Mouse (Mus musculus) liver, embryonic 11.5 days (tissue): ENCODE data around the gene Odf3b. TPM values are rescaled to one million over a fixed set of nuclear protein-coding genes. Genes with fewer than 3 reads are reported as not detected.
A peak's percentile ranks its signal among the peaks of the same experiment; 100 is the strongest.

ENCODE experiments used
- ATAC-seq: fragments of 200-750 bp; cut with Nextera tagmentation; replicated peaks from 2 replicates; pipeline ENCODE4 v1.8.0; 2017; ENCODE audit warnings: moderate number of reproducible peaks, mild to moderate bottlenecking, moderate TSS enrichment, moderate library complexity; ENCODE audit not compliant: low FRiP score
- DNase-seq: peaks from one replicate; pipeline ENCODE4 v3.0.0-alpha.2; 2017; ENCODE audit warnings: low spot score
- H3K27ac ChIP-seq: fragments of 300-500 bp; sonication (generic); 2 replicates; pipeline ENCODE4 v1.5.1; 2014; ENCODE audit warnings: mild to moderate bottlenecking, low read depth, low read length, control low read depth
- H3K27me3 ChIP-seq: fragments of 300-500 bp; sonication (generic); replicated peaks from 2 replicates; pipeline ENCODE4 v1.6.1; 2014; ENCODE audit warnings: low read length, mixed read lengths; ENCODE audit not compliant: control insufficient read depth, insufficient read depth
- H3K36me3 ChIP-seq: fragments of 300-500 bp; sonication (generic); 2 replicates; pipeline ENCODE4 v1.6.1; 2014; ENCODE audit warnings: mild to moderate bottlenecking, low read length, moderate library complexity, mixed read lengths; ENCODE audit not compliant: control insufficient read depth, insufficient read depth
- H3K4me1 ChIP-seq: fragments of 300-500 bp; sonication (generic); replicated peaks from 2 replicates; pipeline ENCODE4 v1.6.1; 2014; ENCODE audit warnings: low read length, mixed read lengths; ENCODE audit not compliant: control insufficient read depth, insufficient read depth
- H3K4me2 ChIP-seq: fragments of 300-500 bp; sonication (generic); 2 replicates; pipeline ENCODE4 v1.6.1; 2014; ENCODE audit warnings: mild to moderate bottlenecking, control low read depth, moderate library complexity
- H3K4me3 ChIP-seq: fragments of 300-500 bp; sonication (generic); 2 replicates; pipeline ENCODE4 v1.5.1; 2014; ENCODE audit warnings: low read depth, low read length, control low read depth
- H3K9ac ChIP-seq: fragments of 300-500 bp; sonication (generic); 2 replicates; pipeline ENCODE4 v1.6.1; 2014; ENCODE audit warnings: low read depth, low read length, control low read depth
- H3K9me3 ChIP-seq: fragments of 300-500 bp; sonication (generic); 2 replicates; pipeline ENCODE4 v1.6.1; 2016; ENCODE audit warnings: low read length, inconsistent platforms, mixed read lengths; ENCODE audit not compliant: control insufficient read depth
- WGBS: fragments of 180-500 bp; shearing (Covaris S2); extraction: QIAGEN DNeasy Blood & Tissue Kit; methylation state at CpG from one replicate; pipeline ENCODE4 v1.1.7; 2014; 5-methylcytosine and 5-hydroxymethylcytosine counted together
- polyA plus RNA-seq: library from polyadenylated mRNA; unstranded; fragments of >200 nt; fragmentation: Nextera tagmentation; extraction: Ambion mirVana; gene quantifications from 2 replicates; pipeline ENCODE4 v1.2.1, GENCODE M21; 2014

Gene Odf3b
- polyA plus RNA-seq, 1 experiment from 2014 or later = 0.43 TPM

DNA sequence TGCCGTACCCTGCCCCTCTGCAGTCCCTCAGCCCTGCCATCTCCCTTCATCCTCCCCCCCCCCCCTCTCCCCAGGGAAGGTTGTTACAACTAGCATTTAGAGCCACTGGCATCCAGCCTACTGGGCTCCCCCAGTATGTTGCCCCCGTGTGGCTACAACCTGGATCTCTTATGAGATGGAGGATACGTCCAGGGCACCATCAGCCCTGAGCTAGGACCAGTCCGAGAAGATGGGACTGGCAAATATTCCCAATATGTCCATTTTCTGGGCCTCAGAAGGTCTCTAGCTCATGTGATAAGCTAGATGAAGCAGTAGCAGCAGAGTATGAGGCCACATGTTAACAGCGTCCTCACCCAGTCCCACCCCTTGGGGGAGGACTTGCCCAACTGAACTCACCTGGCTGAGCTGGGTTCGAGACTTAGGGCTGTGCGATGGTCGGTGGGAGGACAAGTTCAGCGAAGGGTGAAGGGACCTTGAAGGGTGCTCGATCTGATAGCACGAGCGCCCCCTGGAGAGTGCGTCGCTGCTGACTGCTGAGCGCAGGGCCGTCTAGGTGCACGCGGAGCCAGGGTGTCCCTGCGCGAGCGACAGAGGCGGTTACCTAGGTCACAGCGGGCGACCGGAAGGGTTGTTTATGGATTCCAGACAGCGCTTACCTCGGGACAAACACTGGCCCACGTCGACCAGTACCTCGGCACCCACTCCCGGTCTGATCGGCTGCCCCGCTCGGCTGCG lies 5.9 kb downstream of the Odf3b start:
- peaks cover 13% of the 10 kb centered on the region for H3K4me1 ChIP-seq
- peak overlapping the region; percentile 64 for H3K4me3 ChIP-seq
- H3K9ac ChIP-seq = peak overlapping the region; percentile 78
- ATAC-seq (peak; percentile 84), DNase-seq (peak; percentile 84)
- peaks cover 21% of the 10 kb centered on the region for H3K27me3 ChIP-seq
- H3K4me2 ChIP-seq = peak overlapping the region; percentile 64
- H3K27ac ChIP-seq = peak overlapping the region; percentile 89
- H3K9me3 ChIP-seq = no peaks in the 10 kb centered on the region
- WGBS = 1% methylated on average over 35 of the region's 35 CpGs
- peaks cover 36% of the 10 kb centered on the region for H3K36me3 ChIP-seq

DNA sequence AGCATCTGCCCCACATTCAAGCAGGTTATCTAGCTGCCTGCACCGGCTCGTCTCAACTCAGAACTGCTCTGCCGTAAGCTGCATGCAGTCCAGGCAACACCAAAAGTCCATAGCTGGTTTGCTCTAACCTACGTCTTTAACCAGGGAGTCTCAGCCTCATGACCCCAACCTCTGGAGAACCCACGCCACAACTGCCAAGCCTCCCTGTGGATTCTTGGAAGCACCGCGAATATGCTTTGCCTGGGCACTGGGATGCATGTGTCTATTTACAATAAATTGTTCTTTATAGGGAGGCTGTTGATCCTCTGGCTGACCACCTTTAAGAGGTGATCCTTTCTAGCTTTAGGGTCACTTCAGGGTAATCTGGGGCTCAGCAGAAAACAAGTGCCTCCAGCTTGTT lies 6.5 kb downstream of the Odf3b start:
- ATAC-seq (no peak), DNase-seq (no peak)
- no peaks in the 10 kb centered on the region for H3K9me3 ChIP-seq
- no peak overlapping the region for H3K9ac ChIP-seq
- 83% methylated on average over 7 of the region's 7 CpGs for WGBS
- peaks cover 12% of the 10 kb centered on the region for H3K4me1 ChIP-seq
- peaks cover 42% of the 10 kb centered on the region for H3K36me3 ChIP-seq
- peaks cover 15% of the 10 kb centered on the region for H3K27me3 ChIP-seq
- H3K4me2 ChIP-seq = peak overlapping the region; percentile 64
- H3K27ac ChIP-seq = no peak overlapping the region
- H3K4me3 ChIP-seq = peak overlapping the region; percentile 64

DNA sequence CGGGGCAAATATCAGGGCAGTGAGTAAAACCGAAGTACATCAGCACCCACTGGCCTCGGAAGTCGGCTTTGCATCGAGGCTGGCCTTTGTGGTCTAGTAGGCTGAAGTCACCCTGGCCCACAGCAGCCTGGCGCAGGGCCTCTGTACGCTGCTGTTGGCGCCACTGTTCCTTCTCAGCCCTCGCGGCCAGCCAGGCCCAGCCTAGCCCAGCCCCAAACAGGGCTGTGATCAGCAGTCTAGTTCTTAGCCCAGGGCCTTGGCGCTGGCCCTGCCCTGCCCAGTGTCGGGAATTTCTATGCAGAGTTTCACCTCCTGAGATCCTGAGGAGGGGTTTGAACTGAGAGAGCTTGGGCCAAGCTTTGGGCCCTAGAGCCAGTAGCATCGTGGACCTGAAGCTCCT lies 7.0 kb downstream of the Odf3b start:
- Histone ChIP-seq H3K4me3 (0 out of 2 replicates have a peak overlapping the region, but pooled peaks have one; percentile 64), H3K4me2 (no peak overlapping the region; the same call in 1 of the 2 replicates), H3K4me1 (peaks cover 7% of the 10 kb centered on the region), H3K27me3 (peaks cover 10% of the 10 kb centered on the region), H3K9ac (no peak overlapping the region), H3K36me3 (peaks cover 44% of the 10 kb centered on the region), H3K27ac (no peak overlapping the region), H3K9me3 (no peaks in the 10 kb centered on the region)
- DNase-seq (no peak), ATAC-seq (no peak)
- 86% methylated on average over 13 of the region's 13 CpGs for WGBS

DNA sequence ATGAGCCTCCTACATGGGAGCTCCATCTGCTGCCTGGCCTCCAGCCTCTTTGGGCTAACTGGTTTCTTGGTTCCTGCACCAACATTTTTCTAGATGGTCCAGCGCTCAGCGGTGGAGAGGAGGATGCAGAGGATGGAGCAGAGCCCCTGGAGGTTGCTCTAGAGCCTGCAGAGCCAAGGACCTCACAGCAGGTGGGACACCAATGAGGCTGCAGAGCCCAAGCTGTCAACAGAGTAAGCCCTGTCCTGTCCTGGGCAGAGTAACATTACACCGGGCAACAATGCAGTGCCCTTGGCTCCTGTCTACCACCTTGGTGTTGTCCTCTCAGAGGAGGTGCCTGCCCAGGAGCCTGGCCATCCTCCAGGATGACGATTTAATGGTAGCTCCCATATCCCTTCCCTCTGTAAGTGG lies 13.9 kb downstream of the Odf3b start:
- Histone ChIP-seq H3K9ac (no peak overlapping the region), H3K4me2 (no peak overlapping the region), H3K4me1 (no peaks in the 10 kb centered on the region), H3K27ac (no peak overlapping the region), H3K9me3 (no peaks in the 10 kb centered on the region), H3K36me3 (peaks cover 69% of the 10 kb centered on the region), H3K4me3 (no peak overlapping the region), H3K27me3 (no peaks in the 10 kb centered on the region)
- WGBS = 91% methylated on average over 4 of the region's 4 CpGs
- DNase-seq (no peak), ATAC-seq (no peak)

DNA sequence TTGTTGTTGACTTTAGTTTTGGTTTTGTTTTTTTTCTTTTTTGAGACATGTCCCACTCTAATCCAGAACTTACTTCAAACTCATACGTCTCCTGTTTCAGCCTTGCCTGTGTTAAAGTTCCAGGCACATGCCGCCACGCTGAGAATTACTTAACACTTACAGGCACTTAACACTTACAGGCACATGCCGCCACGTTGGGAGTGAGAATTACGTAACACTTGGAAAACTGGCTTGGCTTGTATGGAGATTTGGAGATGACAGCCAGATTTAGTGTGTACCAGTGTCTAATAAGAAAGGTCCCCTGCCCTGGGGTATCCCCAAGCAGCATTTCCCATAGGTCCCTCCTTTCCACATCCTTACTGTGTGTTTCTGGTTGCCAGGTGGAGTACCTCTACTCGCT lies 16.0 kb downstream of the Odf3b start:
- Histone ChIP-seq H3K9me3 (no peaks in the 10 kb centered on the region), H3K27ac (no peak overlapping the region), H3K36me3 (peaks cover 50% of the 10 kb centered on the region), H3K4me3 (no peak overlapping the region), H3K4me1 (peaks cover 6% of the 10 kb centered on the region), H3K4me2 (no peak overlapping the region), H3K27me3 (no peaks in the 10 kb centered on the region), H3K9ac (no peak overlapping the region)
- DNase-seq (no peak), ATAC-seq (no peak)
- WGBS = 94% methylated on average over 7 of the region's 7 CpGs

DNA sequence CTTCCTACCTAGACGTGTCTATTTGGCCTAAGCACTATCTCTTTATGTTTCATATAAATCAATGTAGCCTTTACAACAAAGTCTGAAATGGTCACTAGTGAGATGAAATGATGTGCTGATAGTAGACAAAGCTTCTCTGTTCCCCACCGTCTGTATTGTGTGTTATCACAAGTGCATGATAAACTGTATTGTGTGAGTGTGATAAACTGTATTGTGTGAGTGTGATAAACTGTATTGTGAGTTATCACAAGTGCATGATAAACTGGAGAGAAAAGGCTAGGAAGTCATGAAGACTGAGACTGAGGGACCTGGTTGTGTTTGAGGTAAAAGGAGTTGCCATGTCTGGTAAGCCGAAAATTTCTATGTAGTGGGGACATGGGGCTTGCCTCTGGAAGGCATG lies 20.3 kb downstream of the Odf3b start:
- no peak overlapping the region for H3K4me2 ChIP-seq
- H3K9me3 ChIP-seq = no peaks in the 10 kb centered on the region
- H3K27ac ChIP-seq = no peak overlapping the region
- H3K27me3 ChIP-seq = no peaks in the 10 kb centered on the region
- no peak for DNase-seq
- no peak overlapping the region for H3K9ac ChIP-seq
- peaks cover 25% of the 10 kb centered on the region for H3K36me3 ChIP-seq
- WGBS = 63% methylated on average over 3 of the region's 3 CpGs
- no peak overlapping the region for H3K4me3 ChIP-seq
- ATAC-seq = no peak
- peaks cover 23% of the 10 kb centered on the region for H3K4me1 ChIP-seq

DNA sequence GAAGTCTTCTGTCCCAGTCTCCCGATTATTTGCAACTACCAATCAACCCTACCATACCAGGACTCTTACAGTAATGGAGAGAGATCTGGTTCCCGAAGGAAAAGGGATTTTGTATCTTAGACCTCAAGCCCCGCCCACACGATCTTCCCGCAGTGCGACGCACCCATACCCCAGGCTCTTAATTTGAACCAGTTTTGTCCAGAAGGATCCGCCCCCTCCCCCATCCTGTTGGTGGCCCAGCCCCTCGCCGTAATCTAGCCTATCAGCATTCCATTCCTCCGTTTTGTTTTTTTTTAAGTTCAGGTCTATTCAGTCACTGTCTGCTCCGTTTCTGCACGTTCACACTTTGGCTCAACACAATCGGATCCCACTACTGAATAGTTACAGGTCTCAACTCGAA lies 22.7 kb downstream of the Odf3b start:
- Histone ChIP-seq H3K9ac (peak overlapping the region; percentile 88), H3K27me3 (no peaks in the 10 kb centered on the region), H3K4me3 (peak overlapping the region; percentile 86), H3K36me3 (peaks cover 34% of the 10 kb centered on the region), H3K4me2 (peak overlapping the region; percentile 67), H3K27ac (peak overlapping the region; percentile 86), H3K4me1 (peaks cover 23% of the 10 kb centered on the region), H3K9me3 (no peaks in the 10 kb centered on the region)
- under 1% methylated on average over 15 of the region's 15 CpGs for WGBS
- DNase-seq = peak; percentile 90
- peak; percentile 80 for ATAC-seq

DNA sequence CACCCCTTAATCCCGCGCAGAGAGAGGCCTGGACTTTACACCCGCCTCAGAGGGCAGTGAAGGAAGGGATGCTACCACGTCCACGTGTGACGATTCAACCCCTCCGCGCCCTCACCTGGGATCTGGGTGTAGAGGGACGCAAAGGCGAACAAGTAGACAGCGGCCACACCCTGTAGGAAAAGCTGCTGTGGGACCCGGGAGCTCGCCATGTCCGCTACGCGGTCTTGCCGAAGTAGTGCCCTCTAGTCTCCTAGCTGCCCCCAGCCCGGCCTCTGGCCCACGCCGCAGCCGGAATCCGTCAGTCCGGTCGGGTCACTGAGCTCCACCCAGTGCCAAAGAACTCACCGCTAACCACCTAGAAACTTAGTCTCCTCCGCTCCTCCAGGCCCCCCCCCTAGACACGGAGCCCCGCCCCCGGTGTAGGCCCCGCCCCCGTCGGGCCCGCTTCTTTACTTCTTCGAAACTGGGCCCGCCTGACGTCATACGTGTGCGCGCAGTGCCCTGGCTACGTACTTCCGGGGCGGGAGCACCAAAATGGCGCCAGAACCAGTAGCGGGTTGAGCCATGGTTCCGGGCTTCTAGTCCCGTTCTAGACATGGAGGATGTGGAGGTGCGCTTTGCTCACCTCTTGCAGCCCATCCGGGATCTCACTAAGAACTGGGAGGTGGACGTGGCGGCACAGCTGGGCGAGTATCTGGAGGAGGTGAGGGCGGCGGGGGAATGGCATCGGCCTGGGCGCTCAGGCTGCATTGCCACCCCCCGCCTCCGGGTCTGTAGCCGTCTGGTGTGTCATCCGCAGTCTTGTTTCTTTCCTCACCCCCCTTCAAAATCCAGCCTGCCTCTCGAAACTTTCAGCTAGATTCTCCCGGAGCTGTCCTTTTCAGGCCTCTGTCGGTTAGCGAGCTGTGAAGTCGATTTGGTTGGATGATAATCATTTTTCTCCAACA lies 23.6 kb downstream of the Odf3b start, which contains the start of the genes Lmf2 and Ncaph2:
TSS of gene Lmf2 (minus strand) at position 419 of the 947 bp plus-strand sequence.
TSS of gene Ncaph2 (plus strand) at position 479 of the 947 bp plus-strand sequence.
- H3K27ac ChIP-seq = peak within 1 kb of the TSS; percentile 86
- H3K27me3 ChIP-seq = no peaks in the 10 kb centered on the region
- H3K36me3 ChIP-seq = peaks cover 35% of the 10 kb centered on the region

More for the DNA sequence above, 23.6 kb downstream of the Odf3b start, which contains the start of the genes Lmf2 and Ncaph2:
- under 1% methylated on average over 64 of the region's 64 CpGs for WGBS
- DNase-seq = peak; percentile 98
- peak within 1 kb of the TSS; percentile 88 for H3K4me2 ChIP-seq
- H3K4me1 ChIP-seq = peaks cover 23% of the 10 kb centered on the region
- H3K4me3 ChIP-seq = peak within 1 kb of the TSS; percentile 86
- no peaks in the 10 kb centered on the region for H3K9me3 ChIP-seq
- peak within 1 kb of the TSS; percentile 88 for H3K9ac ChIP-seq
- ATAC-seq = peak; percentile 87
